Mouse (Mus musculus) midbrain, embryonic 10.5 days (tissue): Measurements from ENCODE around the gene Cadps. TPM values are rescaled to one million over a fixed set of nuclear protein-coding genes. Genes with fewer than 3 reads are reported as not detected.

Experiments used
- DNase-seq: peaks from one replicate; pipeline ENCODE4 v3.0.0-alpha.2; 2017; ENCODE audit warnings: low spot score
- H3K27ac ChIP-seq: fragments of 300-500 bp; sonication (generic); replicated peaks from 2 replicates; pipeline ENCODE4 v1.5.1; 2016; ENCODE audit warnings: mild to moderate bottlenecking
- H3K27me3 ChIP-seq: fragments of 300-500 bp; sonication (generic); 2 replicates; pipeline ENCODE4 v1.6.1; 2016; ENCODE audit warnings: low read depth, mild to moderate bottlenecking; ENCODE audit not compliant: poor library complexity, severe bottlenecking
- H3K36me3 ChIP-seq: fragments of 300-500 bp; sonication (generic); 2 replicates; pipeline ENCODE4 v1.6.1; 2016; ENCODE audit warnings: mild to moderate bottlenecking, moderate library complexity
- H3K4me1 ChIP-seq: fragments of 300-500 bp; sonication (generic); 2 replicates; pipeline ENCODE4 v1.6.1; 2016
- H3K4me3 ChIP-seq: fragments of 300-500 bp; sonication (generic); 2 replicates; pipeline ENCODE4 v1.5.1; 2016; ENCODE audit warnings: mild to moderate bottlenecking, moderate library complexity
- H3K9me3 ChIP-seq: fragments of 300-500 bp; sonication (generic); replicated peaks from 2 replicates; pipeline ENCODE4 v1.6.1; 2016; ENCODE audit warnings: mild to moderate bottlenecking
- WGBS: fragments of 180-500 bp; shearing (Covaris S2); methylation state at CpG from one replicate; pipeline ENCODE4 v1.1.7; 2016; 5-methylcytosine and 5-hydroxymethylcytosine counted together
- polyA plus RNA-seq: library from polyadenylated mRNA; unstranded; fragments of >200 nt; fragmentation: Nextera tagmentation; extraction: Ambion mirVana; gene quantifications from 2 replicates; pipeline ENCODE4 v1.2.1, GENCODE M21; 2016

The Cadps gene
- polyA plus RNA-seq, 1 experiment from 2014 or later: 4.3 TPM

- Histone ChIP-seq H3K27me3 (peaks cover 32% of the 10 kb centered on the region), H3K36me3 (no peaks in the 10 kb centered on the region), H3K4me3 (no peak overlapping the region), H3K4me1 (peaks cover 5% of the 10 kb centered on the region), H3K27ac (no peak overlapping the region), H3K9me3 (no peaks in the 10 kb centered on the region)
- WGBS: 64% methylated on average over 3 of the region's 3 CpGs
- DNase-seq: no peak
Measured at GRCm38 (mm10) chr14:12530554-12530953, 292.3 kb downstream of the Cadps start.

GRCm38 (mm10) chr14:12529961-12530542 lies 292.8 kb downstream of the Cadps start:
- Histone ChIP-seq H3K9me3 (no peaks in the 10 kb centered on the region), H3K4me1 (peaks cover 5% of the 10 kb centered on the region), H3K27ac (no peak overlapping the region), H3K4me3 (0 out of 2 replicates have a peak overlapping the region, but pooled peaks have one; percentile 25), H3K36me3 (no peaks in the 10 kb centered on the region), H3K27me3 (peaks cover 32% of the 10 kb centered on the region)
- 12% methylated on average over 11 of the region's 11 CpGs for WGBS
- DNase-seq: peak; percentile 64

- no peak for DNase-seq
- no peak overlapping the region for H3K27ac ChIP-seq
- H3K4me1 ChIP-seq: peaks cover 5% of the 10 kb centered on the region
- 81% methylated on average over 5 of the region's 5 CpGs for WGBS
- H3K4me3 ChIP-seq: no peak overlapping the region
- H3K9me3 ChIP-seq: no peaks in the 10 kb centered on the region
- H3K27me3 ChIP-seq: peaks cover 32% of the 10 kb centered on the region
- no peaks in the 10 kb centered on the region for H3K36me3 ChIP-seq
Measured at GRCm38 (mm10) chr14:12527296-12527695, 295.6 kb downstream of the Cadps start.

GRCm38 (mm10) chr14:12507018-12507417 lies 315.9 kb downstream of the Cadps start:
- Histone ChIP-seq H3K27ac (no peak overlapping the region), H3K4me3 (no peak overlapping the region), H3K27me3 (no peaks in the 10 kb centered on the region), H3K9me3 (no peaks in the 10 kb centered on the region), H3K4me1 (no peaks in the 10 kb centered on the region), H3K36me3 (no peaks in the 10 kb centered on the region)
- WGBS: 86% methylated on average over 7 of the region's 7 CpGs
- DNase-seq: no peak

GRCm38 (mm10) chr14:12504191-12504947 lies 318.5 kb downstream of the Cadps start:
- no peak for DNase-seq
- H3K9me3 ChIP-seq: no peaks in the 10 kb centered on the region
- H3K27ac ChIP-seq: no peak overlapping the region
- no peaks in the 10 kb centered on the region for H3K27me3 ChIP-seq
- H3K4me1 ChIP-seq: no peaks in the 10 kb centered on the region
- H3K4me3 ChIP-seq: no peak overlapping the region
- 85% methylated on average over 12 of the region's 12 CpGs for WGBS
- no peaks in the 10 kb centered on the region for H3K36me3 ChIP-seq

- Histone ChIP-seq H3K4me3 (no peak overlapping the region), H3K9me3 (no peaks in the 10 kb centered on the region), H3K4me1 (no peaks in the 10 kb centered on the region), H3K27ac (no peak overlapping the region), H3K27me3 (no peaks in the 10 kb centered on the region), H3K36me3 (no peaks in the 10 kb centered on the region)
- 86% methylated on average over 4 of the region's 4 CpGs for WGBS
- no peak for DNase-seq
Measured at GRCm38 (mm10) chr14:12462206-12462605, 360.7 kb downstream of the Cadps start.

- H3K36me3 ChIP-seq: no peaks in the 10 kb centered on the region
- H3K27ac ChIP-seq: no peak overlapping the region
Measured at GRCm38 (mm10) chr14:12459700-12460099, 363.2 kb downstream of the Cadps start.

GRCm38 (mm10) chr14:12455064-12455591 lies 367.8 kb downstream of the Cadps start:
- Histone ChIP-seq H3K9me3 (no peaks in the 10 kb centered on the region), H3K4me3 (no peak overlapping the region), H3K36me3 (no peaks in the 10 kb centered on the region), H3K27ac (no peak overlapping the region), H3K27me3 (no peaks in the 10 kb centered on the region), H3K4me1 (no peaks in the 10 kb centered on the region)
- DNase-seq: no peak
- WGBS: 90% methylated on average over 8 of the region's 8 CpGs

More at GRCm38 (mm10) chr14:12459700-12460099, 363.2 kb downstream of the Cadps start:
- 58% methylated on average over 7 of the region's 7 CpGs for WGBS
- no peaks in the 10 kb centered on the region for H3K27me3 ChIP-seq
- no peak overlapping the region for H3K4me3 ChIP-seq
- no peaks in the 10 kb centered on the region for H3K9me3 ChIP-seq
- no peaks in the 10 kb centered on the region for H3K4me1 ChIP-seq
- no peak for DNase-seq

- no peaks in the 10 kb centered on the region for H3K36me3 ChIP-seq
- H3K27me3 ChIP-seq: no peaks in the 10 kb centered on the region
- H3K4me1 ChIP-seq: no peaks in the 10 kb centered on the region
- no peak overlapping the region for H3K27ac ChIP-seq
- DNase-seq: no peak
- WGBS: 76% methylated on average over 3 of the region's 3 CpGs
- H3K4me3 ChIP-seq: no peak overlapping the region
- H3K9me3 ChIP-seq: no peaks in the 10 kb centered on the region
Measured at GRCm38 (mm10) chr14:12450807-12451206, 372.1 kb downstream of the Cadps start.

- 93% methylated on average over 6 of the region's 6 CpGs for WGBS
- Histone ChIP-seq H3K4me3 (no peak overlapping the region), H3K36me3 (no peaks in the 10 kb centered on the region), H3K9me3 (no peaks in the 10 kb centered on the region), H3K4me1 (no peaks in the 10 kb centered on the region), H3K27ac (no peak overlapping the region), H3K27me3 (no peaks in the 10 kb centered on the region)
- DNase-seq: no peak
Measured at GRCm38 (mm10) chr14:12448883-12449282, 374.0 kb downstream of the Cadps start.

GRCm38 (mm10) chr14:12441019-12441418 lies 381.9 kb downstream of the Cadps start:
- 61% methylated on average over 2 of the region's 2 CpGs for WGBS
- Histone ChIP-seq H3K27me3 (no peaks in the 10 kb centered on the region), H3K36me3 (no peaks in the 10 kb centered on the region), H3K9me3 (no peaks in the 10 kb centered on the region), H3K4me3 (no peak overlapping the region), H3K27ac (no peak overlapping the region), H3K4me1 (peaks cover 10% of the 10 kb centered on the region)
- no peak for DNase-seq

GRCm38 (mm10) chr14:12437976-12438375 lies 384.9 kb downstream of the Cadps start:
- Histone ChIP-seq H3K4me3 (no peak overlapping the region), H3K36me3 (no peaks in the 10 kb centered on the region), H3K27me3 (no peaks in the 10 kb centered on the region), H3K9me3 (no peaks in the 10 kb centered on the region), H3K4me1 (peaks cover 10% of the 10 kb centered on the region), H3K27ac (no peak overlapping the region)
- 84% methylated on average over 4 of the region's 4 CpGs for WGBS
- DNase-seq: no peak

- WGBS: 96% methylated on average over 7 of the region's 7 CpGs
- no peaks in the 10 kb centered on the region for H3K9me3 ChIP-seq
- H3K36me3 ChIP-seq: no peaks in the 10 kb centered on the region
- H3K27ac ChIP-seq: no peak overlapping the region
- peaks cover 10% of the 10 kb centered on the region for H3K4me1 ChIP-seq
- no peaks in the 10 kb centered on the region for H3K27me3 ChIP-seq
- no peak for DNase-seq
- no peak overlapping the region for H3K4me3 ChIP-seq
Measured at GRCm38 (mm10) chr14:12437422-12437821, 385.5 kb downstream of the Cadps start.
